Mouse (Mus musculus): ENCODE measurements at regions not wholly inside any gene's neighbourhood (a gene's known extent, or its start where the extent isn't known, plus 50 kb on each side); places are given as distances from the start of the nearest gene placed in this dataset.
A peak's percentile ranks its signal among the peaks of the same experiment; 100 is the strongest.

GRCm38 (mm10) chr11:18069348-18070031 is 115.8 kb upstream of the Etaa1 start:
- intact Hi-C loops (cut with DNase I), result no loop called here
- DNase-seq, result no peak

GRCm38 (mm10) chr11:18068085-18068484 is 114.4 kb upstream of the Etaa1 start:
- intact Hi-C loops (cut with DNase I), result no loop called here

GRCm38 (mm10) chr11:18067676-18068075 is 114.0 kb upstream of the Etaa1 start:
- intact Hi-C loops (cut with DNase I), result no loop called here
- DNase-seq, result peak in 1 of 2 experiments; percentile 2

More at GRCm38 (mm10) chr11:18068085-18068484, 114.4 kb upstream of the Etaa1 start:
- no peak for DNase-seq

- no peak for DNase-seq
- intact Hi-C loops (cut with DNase I), result no loop called here
These were observed 87.9 kb upstream of the Etaa1 start for GRCm38 (mm10) chr11:18041589-18041988.

GRCm38 (mm10) chr11:18031049-18031448 is 77.4 kb upstream of the Etaa1 start:
- DNase-seq, result no peak

GRCm38 (mm10) chr11:18022065-18022464 is 68.4 kb upstream of the Etaa1 start:
- DNase-seq, result no peak
- intact Hi-C loops (cut with DNase I), result no loop called here

More at GRCm38 (mm10) chr11:18031049-18031448, 77.4 kb upstream of the Etaa1 start:
- intact Hi-C loops (cut with DNase I), result no loop called here

GRCm38 (mm10) chr11:18015239-18015638 is 61.6 kb upstream of the Etaa1 start:
- intact Hi-C loops (cut with DNase I), result no loop called here

GRCm38 (mm10) chr11:18014610-18015009 is 60.9 kb upstream of the Etaa1 start:
- DNase-seq, result no peak
- intact Hi-C loops (cut with DNase I), result loop anchor here (5.0 kb wide), 1 partner anchor 998 kb away; no protein-coding TSS in a partner anchor

More at GRCm38 (mm10) chr11:18015239-18015638, 61.6 kb upstream of the Etaa1 start:
- no peak for DNase-seq

- intact Hi-C loops (cut with DNase I), result loop anchor here (5.0 kb wide), 1 partner anchor 1000 kb away; no protein-coding TSS in a partner anchor
- no peak for DNase-seq
These were observed 58.4 kb upstream of the Etaa1 start for GRCm38 (mm10) chr11:18012085-18012484.

- DNase-seq, result peak; percentile 37 to 61
- intact Hi-C loops (cut with DNase I), result loop anchor here (5.0 kb wide), 1 partner anchor 1001 kb away; no protein-coding TSS in a partner anchor
These were observed 57.5 kb upstream of the Etaa1 start for GRCm38 (mm10) chr11:18011101-18011733.

- intact Hi-C loops (cut with DNase I), result no loop called here
- DNase-seq, result no peak
These were observed 54.5 kb upstream of the Etaa1 start for GRCm38 (mm10) chr11:18008140-18008539.
